Mouse (Mus musculus) adrenal gland, adult 18-20 months (tissue): ENCODE results near the gene Ldah. TPM values are rescaled to one million over a fixed set of nuclear protein-coding genes. Genes with fewer than 3 reads are reported as not detected.
A peak's percentile ranks its signal among the peaks of the same experiment; 100 is the strongest.
"Not testable (repeated sequence)": the region's sequence is repeated elsewhere in the genome, so short reads cannot be mapped to it uniquely, and the experiment has no call there.

Source experiments
- DNase-seq, 2 experiments: peaks; one replicate each; pipeline ENCODE4 v3.0.0; 2021 to 2022; ENCODE audit warnings: low spot score in 2 of 2
- long read RNA-seq, 2 experiments: library from polyadenylated mRNA; stranded (forward); transcript quantifications; one replicate each; pipeline ENCODE4 v2.0.0; 2021
- total RNA-seq, 2 experiments: library from RNA; stranded (reverse); gene quantifications; 1 replicate in 1 of 2; 2 replicates in 1 of 2; pipeline ENCODE4 v1.2.3; 2021

Ldah gene
- total RNA-seq, result 10 to 100 TPM; 52.4 to 55.3 TPM
- long read RNA-seq, experiment 1, transcript Ldah-201 (7 exons, 2,737 nt), result major isoform, 9 of 32 reads
- long read RNA-seq, experiment 1, partial matches to known transcripts, result 0 of 32 reads
- long read RNA-seq, experiment 1, other reads (novel, unspliced or antisense), result 20 of 32 reads
- long read RNA-seq, experiment 2, transcript Ldah-201 (7 exons, 2,737 nt), result major isoform, 9 of 61 reads
- long read RNA-seq, experiment 2, partial matches to known transcripts, result 10 of 61 reads
- long read RNA-seq, experiment 2, other reads (novel, unspliced or antisense), result 39 of 61 reads

GRCm38 (mm10) chr12:8207978-8208403 lies at the start of gene Ldah:
TSS of gene Ldah (plus strand) at chr12:8208107.
- peak; percentile 90 to 92 for DNase-seq

GRCm38 (mm10) chr12:8167743-8168142 lies 40.2 kb upstream of the Ldah start:
- DNase-seq, result no peak

GRCm38 (mm10) chr12:8180921-8181320 lies 27.0 kb upstream of the Ldah start:
- no peak for DNase-seq

- DNase-seq, result no peak
Observed at GRCm38 (mm10) chr12:8181744-8182143, 26.2 kb upstream of the Ldah start.

GRCm38 (mm10) chr12:8184518-8184917 lies 23.4 kb upstream of the Ldah start:
- no peak for DNase-seq

GRCm38 (mm10) chr12:8188161-8188560 lies 19.7 kb upstream of the Ldah start:
- no peak for DNase-seq

GRCm38 (mm10) chr12:8188796-8189535 lies 18.9 kb upstream of the Ldah start:
- not testable (repeated sequence) for DNase-seq

- no peak for DNase-seq
Observed at GRCm38 (mm10) chr12:8189722-8190121, 18.2 kb upstream of the Ldah start.

- no peak for DNase-seq
Observed at GRCm38 (mm10) chr12:8205721-8206120, 2.2 kb upstream of the Ldah start.

GRCm38 (mm10) chr12:8207578-8207977 lies 329 bp upstream of the Ldah start:
- DNase-seq, result no peak

- no peak for DNase-seq
Observed at GRCm38 (mm10) chr12:8216392-8217280, 8.7 kb downstream of the Ldah start.

- peak in 1 of 2 experiments; percentile 36 for DNase-seq
Observed at GRCm38 (mm10) chr12:8223036-8223435, 15.1 kb downstream of the Ldah start.

GRCm38 (mm10) chr12:8231101-8231500 lies 23.2 kb downstream of the Ldah start:
- DNase-seq, result no peak

- no peak for DNase-seq
Observed at GRCm38 (mm10) chr12:8232679-8233078, 24.8 kb downstream of the Ldah start.

GRCm38 (mm10) chr12:8242181-8242580 lies 34.3 kb downstream of the Ldah start:
- no peak for DNase-seq

GRCm38 (mm10) chr12:8244746-8245145 lies 36.8 kb downstream of the Ldah start:
- no peak for DNase-seq

- no peak for DNase-seq
Observed at GRCm38 (mm10) chr12:8260297-8260696, 52.4 kb downstream of the Ldah start.

GRCm38 (mm10) chr12:8266311-8266710 lies 58.4 kb downstream of the Ldah start:
- no peak for DNase-seq

- DNase-seq, result no peak
Observed at GRCm38 (mm10) chr12:8269627-8270026, 61.7 kb downstream of the Ldah start.

- no peak for DNase-seq
Observed at GRCm38 (mm10) chr12:8271405-8271804, 63.5 kb downstream of the Ldah start.

GRCm38 (mm10) chr12:8273471-8274171 lies 65.7 kb downstream of the Ldah start:
- no peak for DNase-seq
